Mouse (Mus musculus) CD4-positive, CD25-positive, alpha-beta regulatory T cell, adult 2 months (primary cell): ENCODE results near the gene Vegfc.
A peak's percentile ranks its signal among the peaks of the same experiment; 100 is the strongest.

Source experiments
- DNase-seq: peaks from one replicate; pipeline ENCODE4 v3.0.0-alpha.2; 2012; ENCODE audit warnings: low read depth, low spot score

The Vegfc gene

GRCm38 (mm10) chr8:54077271-54078120, at the start of gene Vegfc:
TSS of gene Vegfc (plus strand) at chr8:54077606.
- peak; percentile 18 for DNase-seq

- no peak for DNase-seq
Measured at GRCm38 (mm10) chr8:54034584-54034983, 42.8 kb upstream of the Vegfc start.

GRCm38 (mm10) chr8:54042601-54043000, 34.8 kb upstream of the Vegfc start:
- no peak for DNase-seq

DNA sequence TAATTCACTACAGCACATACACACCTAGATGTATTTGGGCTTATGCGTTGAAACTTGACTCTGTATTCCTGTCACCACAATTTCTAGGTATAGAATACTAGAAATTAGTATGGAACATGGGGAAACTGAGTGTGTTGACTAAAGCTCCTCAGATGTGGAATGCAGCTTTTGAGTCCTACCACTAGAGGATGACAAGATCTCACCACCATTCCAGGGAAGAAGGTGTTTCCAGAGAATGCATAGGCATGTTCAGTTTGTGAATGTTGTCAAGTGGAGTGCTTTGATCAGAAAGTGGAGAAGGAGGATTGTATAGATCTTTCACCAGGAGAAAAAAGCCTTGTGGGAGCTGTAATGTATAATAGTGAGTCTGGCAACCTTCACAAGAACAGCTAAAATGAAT, 33.9 kb upstream of the Vegfc start:
- no peak for DNase-seq

- no peak for DNase-seq
Measured at GRCm38 (mm10) chr8:54053210-54053609, 24.2 kb upstream of the Vegfc start.

DNA sequence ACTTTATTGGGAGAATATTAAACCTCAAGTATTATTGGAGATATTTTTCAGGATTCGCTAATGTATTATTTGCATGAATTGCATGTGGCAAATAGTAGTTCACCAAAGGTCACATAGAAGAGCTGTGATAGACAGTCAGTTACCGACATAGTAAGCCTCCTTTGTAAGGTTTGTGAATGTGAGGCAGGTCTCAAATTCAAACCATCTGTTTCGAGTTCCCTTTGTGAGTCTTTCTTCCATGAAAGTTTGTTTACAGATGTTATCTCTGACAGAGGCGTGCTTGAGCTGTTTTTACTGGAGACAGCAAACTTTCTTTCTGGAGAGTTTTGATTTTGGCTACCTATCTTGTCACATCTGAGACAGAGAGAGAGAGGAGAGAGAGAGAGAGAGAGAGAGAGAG, 11.9 kb upstream of the Vegfc start:
- no peak for DNase-seq

GRCm38 (mm10) chr8:54076301-54076700, 1.1 kb upstream of the Vegfc start:
- DNase-seq: no peak

DNA sequence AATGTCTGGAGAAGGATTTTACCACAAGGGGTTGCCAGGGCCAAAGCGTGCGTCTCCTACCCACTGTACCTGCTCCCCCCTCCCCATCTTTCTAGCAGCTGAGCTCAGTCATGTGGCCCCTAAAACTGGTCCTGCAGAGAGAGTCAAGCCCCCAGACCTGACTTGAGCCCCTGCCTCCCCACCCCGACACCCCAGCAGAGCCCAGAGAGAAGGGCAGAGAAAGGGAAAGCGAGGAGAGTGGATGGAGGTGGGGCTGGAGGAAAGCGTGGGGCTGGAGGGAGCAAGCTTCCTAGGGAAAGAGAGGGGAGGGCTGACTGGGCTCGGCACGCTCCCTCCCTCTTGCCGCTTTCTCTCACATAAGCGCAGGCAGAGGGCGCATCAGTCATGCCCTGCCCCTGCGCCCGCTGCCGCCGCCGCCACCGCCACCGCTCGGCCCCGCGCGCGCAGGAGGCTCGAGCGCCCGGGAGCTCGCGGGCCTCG, 575 bp upstream of the Vegfc start:
- DNase-seq: peak; percentile 39

- DNase-seq: no peak
Measured at GRCm38 (mm10) chr8:54078121-54078440, 675 bp downstream of the Vegfc start.

- no peak for DNase-seq
Measured at GRCm38 (mm10) chr8:54079001-54079400, 1.6 kb downstream of the Vegfc start.

DNA sequence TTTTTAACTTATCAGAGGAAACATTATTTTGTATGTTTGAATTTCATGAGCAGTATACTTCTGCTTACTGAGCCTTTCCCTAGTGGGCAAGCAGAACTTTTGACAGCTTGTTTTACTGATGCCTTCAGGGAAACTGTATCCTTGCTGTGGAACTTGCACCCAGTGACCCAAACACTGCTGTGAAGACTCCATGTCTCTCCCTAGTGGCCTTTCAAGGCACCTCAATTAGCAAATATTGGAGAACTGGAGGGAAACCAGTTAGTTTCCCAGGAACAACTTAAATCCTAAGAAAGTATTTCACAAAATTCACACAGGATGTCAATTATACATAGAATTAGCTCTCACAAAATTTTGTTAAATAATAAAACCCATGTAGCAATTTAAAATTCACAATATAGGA, 2.2 kb downstream of the Vegfc start:
- no peak for DNase-seq

DNA sequence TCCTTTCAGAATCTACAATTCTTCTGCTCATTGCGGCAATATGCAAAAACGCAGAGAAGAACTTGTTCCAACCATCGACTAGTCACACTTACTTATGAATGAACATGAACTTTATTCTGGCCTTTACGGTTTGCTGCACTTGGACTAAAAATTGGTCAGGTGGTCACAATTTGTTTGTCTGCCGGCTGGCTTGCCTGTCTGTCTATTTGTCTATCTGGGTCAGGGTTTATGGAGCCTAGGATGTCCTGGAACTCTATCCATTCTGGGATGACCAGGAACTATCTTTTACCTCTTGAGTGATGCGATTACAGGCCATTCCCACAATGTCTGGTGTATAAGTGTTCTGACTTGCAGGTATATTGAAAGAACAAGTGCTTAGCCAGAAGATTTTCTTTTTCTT, 8.5 kb downstream of the Vegfc start:
- DNase-seq: no peak

DNA sequence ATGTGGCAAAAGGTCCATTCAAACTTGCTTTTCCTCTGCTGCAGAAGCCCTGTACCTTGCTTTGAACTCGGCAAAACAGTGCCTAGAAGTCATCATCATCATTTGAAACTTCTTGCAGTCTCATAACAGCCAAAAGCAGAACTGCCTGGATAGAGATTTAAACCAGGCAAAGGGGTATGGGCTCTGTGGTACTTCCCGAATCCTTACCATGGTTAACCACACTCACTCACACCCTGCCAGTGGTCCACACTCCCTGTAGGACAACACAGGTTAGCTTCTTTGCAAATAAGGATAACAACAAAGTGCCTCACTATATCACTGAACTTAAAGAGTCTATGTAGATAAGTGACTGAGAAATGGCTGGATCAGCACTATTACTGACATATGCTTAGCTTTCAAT, 9.7 kb downstream of the Vegfc start:
- no peak for DNase-seq

DNA sequence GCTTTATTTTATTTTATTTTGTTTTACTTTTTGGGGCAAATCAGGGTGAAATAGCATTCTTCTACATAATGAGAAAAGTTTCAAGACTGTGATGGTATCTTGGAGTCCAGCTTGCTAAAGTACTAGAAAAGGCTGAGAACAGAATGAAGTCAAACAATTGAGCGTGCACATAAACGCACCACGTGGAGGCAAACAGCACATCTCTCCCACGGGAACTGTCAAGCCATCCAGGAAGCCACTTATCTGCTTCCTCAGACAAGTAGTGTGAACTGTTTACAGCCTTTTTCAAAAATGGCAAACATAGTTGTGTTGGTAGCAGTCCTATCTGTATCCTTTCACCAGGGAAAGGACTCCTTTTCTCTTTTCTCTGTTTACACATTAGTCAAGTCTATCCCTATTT, 11.8 kb downstream of the Vegfc start:
- DNase-seq: no peak

- DNase-seq: no peak
Measured at GRCm38 (mm10) chr8:54089901-54090300, 12.5 kb downstream of the Vegfc start.

DNA sequence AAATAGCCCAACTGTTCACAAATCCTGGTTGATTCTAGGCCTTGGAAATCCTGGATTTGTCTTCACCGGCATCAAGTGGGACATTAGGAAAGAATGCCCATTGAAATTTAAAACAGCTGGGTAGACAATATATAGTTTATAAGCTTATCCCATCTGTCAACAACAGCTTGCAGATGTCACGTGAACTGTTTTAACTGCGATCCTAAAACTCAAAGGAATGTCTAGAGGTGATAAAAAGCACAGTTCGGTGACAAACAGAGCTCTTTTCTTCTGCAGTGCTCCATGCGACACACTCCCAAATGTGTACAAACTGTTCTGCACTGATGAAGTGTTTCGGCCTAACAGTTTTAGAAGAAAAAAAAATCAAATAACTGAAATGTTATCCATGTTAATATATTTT, 22.7 kb downstream of the Vegfc start:
- DNase-seq: no peak

DNA sequence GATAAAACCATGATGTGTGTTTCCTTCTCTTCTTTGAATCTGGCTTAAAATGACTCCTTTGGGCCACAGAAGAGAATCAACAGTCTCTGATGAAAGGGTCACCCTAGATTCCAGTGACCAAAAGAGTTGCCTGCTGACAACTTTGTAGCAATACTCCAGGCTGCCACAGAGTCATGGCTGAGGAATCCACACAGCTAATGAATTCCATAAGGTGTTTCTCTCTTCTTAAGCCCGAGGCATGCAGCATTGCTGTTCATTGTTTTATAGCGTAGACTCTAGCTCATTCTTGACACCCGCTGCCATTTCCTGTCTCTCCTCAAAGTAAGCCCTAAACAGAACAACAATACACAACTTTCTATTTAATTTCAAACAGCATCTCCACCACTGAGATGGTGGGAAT, 37.2 kb downstream of the Vegfc start:
- DNase-seq: no peak

- no peak for DNase-seq
Measured at GRCm38 (mm10) chr8:54120115-54120514, 42.7 kb downstream of the Vegfc start.

- DNase-seq: no peak
Measured at GRCm38 (mm10) chr8:54121942-54122341, 44.5 kb downstream of the Vegfc start.

GRCm38 (mm10) chr8:54122345-54122744, 44.9 kb downstream of the Vegfc start:
- no peak for DNase-seq

- DNase-seq: no peak
Measured at GRCm38 (mm10) chr8:54130558-54130957, 53.2 kb downstream of the Vegfc start.

DNA sequence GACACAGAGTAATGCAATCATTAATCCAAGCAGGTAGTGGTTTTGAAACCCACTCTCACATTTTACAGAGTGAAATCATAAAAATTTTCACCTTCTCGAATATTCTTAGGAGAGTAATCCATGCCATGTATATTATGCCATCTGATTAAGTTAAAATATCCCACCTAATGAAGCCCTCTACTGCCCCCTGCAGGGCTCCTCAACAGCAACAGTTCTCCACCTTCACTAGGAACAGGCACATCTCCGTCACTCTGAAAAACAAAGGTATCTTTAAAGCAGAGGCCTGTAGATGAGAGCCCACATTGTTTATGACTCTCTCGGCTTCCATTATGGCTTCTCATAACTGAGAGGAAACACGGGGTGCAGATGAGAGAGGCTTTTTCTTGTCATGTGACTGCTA, 75.8 kb downstream of the Vegfc start:
- DNase-seq: peak; percentile 36

DNA sequence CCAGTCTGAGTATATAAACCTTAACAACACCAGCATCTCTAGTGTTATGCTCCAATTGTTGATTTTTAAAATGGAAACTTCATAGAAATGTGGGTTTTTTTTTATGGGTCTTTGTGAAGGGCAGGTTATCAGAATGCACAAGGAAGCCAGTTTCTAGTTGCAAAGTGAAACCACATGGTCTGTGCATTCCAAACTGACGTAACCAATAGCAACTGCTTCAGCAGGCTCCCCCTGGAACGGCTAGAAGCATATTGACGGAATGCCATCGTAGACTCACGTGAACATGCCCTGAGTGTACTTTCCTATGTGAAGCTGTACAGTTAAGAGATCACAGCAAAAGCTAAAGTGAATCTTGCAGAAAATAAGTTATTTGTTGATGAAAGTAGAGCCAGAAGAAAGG, 86.1 kb downstream of the Vegfc start:
- DNase-seq: peak; percentile 1

DNA sequence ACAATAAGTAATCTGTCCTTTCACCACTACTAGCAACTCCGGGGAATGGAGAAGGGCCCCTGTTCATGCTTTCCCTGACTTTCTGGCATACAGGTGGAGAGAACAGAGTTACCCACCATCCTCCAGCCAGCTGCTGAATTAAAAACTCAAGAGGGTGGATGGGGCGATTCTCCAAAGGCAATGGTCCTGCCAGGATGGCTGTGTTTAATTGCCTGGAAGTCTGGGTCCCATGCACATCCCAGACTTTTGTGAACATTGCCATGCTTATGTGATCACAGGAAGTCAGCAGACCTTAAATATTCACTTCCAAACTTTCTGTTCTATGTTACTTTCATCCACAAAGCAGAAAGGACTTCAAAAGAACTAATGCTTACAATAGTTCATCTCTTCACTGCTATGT, 107.9 kb downstream of the Vegfc start:
- no peak for DNase-seq
